Mouse (Mus musculus): ENCODE results near the gene Samd10. TPM values are rescaled to one million over a fixed set of nuclear protein-coding genes. Genes with fewer than 3 reads are reported as not detected.

Samd10 gene
- total and polyA plus RNA-seq, 2 experiments, result 0.55 to 4.6 TPM

DNA sequence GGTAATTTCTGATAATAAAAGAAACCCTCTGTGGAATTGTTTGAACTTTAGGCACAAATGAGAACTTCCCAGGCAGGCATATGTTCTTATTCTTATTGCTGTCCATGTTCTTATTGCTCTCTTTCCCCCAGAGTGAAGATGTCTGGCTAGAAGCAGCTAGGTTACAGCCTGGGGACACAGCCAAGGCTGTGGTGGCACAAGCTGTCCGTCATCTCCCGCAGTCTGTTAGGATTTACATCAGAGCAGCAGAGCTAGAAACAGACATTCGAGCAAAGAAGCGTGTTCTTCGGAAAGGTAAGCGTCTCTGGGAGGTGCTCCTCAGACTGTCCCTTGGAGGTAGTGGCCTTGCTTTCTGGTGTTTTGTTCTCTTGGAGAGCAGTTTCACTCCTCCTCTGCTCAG, 33.6 kb upstream of the Samd10 start:
- Histone ChIP-seq H3K4me3 (ENCODE audit: insufficient read depth, low read depth, low read length) (no peak overlapping the region), H3K27me3 (ENCODE audit: control insufficient read depth, insufficient read depth, low read length) (no peaks in the 10 kb centered on the region), H3K4me1 (ENCODE audit: control insufficient read depth, insufficient read depth, low read length) (peaks cover 10% of the 10 kb centered on the region), H3K27ac (replicated peaks; ENCODE audit: insufficient read depth, low read depth, low read length) (no peak overlapping the region), H3K36me3 (ENCODE audit: control insufficient read depth, insufficient read depth, low read length) (peaks cover 68% of the 10 kb centered on the region), H3K79me2 (ENCODE audit: control insufficient read depth, insufficient read depth, low read length) (peaks cover 8% of the 10 kb centered on the region; the same call in 1 of the 2 replicates), H3K9ac (ENCODE audit: low read depth, low read length) (no peak overlapping the region)
- 93% methylated on average over 6 of the region's 6 CpGs for WGBS
- TF ChIP-seq CTCF (IDR thresholded peaks at IDR 0.05; ENCODE audit: low read depth, low read length), result no peak
- DNase-seq (ENCODE audit: extremely low read depth, low read depth, low spot score), result no peak

DNA sequence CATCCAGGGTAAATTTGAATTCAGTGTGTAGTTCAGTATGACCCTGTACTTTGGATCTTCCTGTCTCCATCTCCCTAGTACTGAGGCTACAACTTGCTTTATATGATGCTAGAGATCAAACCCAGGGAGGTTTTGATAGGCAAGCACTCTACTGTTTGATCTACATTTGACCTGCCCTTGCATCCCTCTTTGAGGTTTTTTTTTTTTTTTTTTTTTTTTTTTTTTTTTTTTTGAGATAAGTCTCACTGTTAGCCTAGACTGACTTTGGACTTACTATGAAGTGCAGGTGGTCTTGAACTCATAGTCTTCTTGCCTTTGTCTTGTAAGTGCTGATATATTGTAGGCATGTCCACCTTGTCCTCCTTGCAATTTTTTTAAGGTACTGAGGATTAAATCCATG, 29.5 kb upstream of the Samd10 start:
- H3K4me1 ChIP-seq (ENCODE audit: control insufficient read depth, insufficient read depth, low read length), result peaks cover 4% of the 10 kb centered on the region; the same call in 1 of the 2 replicates
- no peak overlapping the region for H3K9ac ChIP-seq (ENCODE audit: low read depth, low read length)
- TF ChIP-seq CTCF (IDR thresholded peaks at IDR 0.05; ENCODE audit: low read depth, low read length) (no peak), POLR2A (IDR thresholded peaks at IDR 0.05; ENCODE audit: extremely low read depth, insufficient read depth, low read length) (no peak)
- no peak for DNase-seq (ENCODE audit: extremely low read depth, low read depth, low spot score)
- H3K36me3 ChIP-seq (ENCODE audit: control insufficient read depth, insufficient read depth, low read length), result peaks cover 54% of the 10 kb centered on the region
- no peak overlapping the region for H3K4me3 ChIP-seq (ENCODE audit: insufficient read depth, low read depth, low read length)
- no peaks in the 10 kb centered on the region for H3K27me3 ChIP-seq (ENCODE audit: control insufficient read depth, insufficient read depth, low read length)
- H3K79me2 ChIP-seq (ENCODE audit: control insufficient read depth, insufficient read depth, low read length), result peaks cover 10% of the 10 kb centered on the region; the same call in 1 of the 2 replicates
- no peak overlapping the region for H3K27ac ChIP-seq (replicated peaks; ENCODE audit: insufficient read depth, low read depth, low read length)

DNA sequence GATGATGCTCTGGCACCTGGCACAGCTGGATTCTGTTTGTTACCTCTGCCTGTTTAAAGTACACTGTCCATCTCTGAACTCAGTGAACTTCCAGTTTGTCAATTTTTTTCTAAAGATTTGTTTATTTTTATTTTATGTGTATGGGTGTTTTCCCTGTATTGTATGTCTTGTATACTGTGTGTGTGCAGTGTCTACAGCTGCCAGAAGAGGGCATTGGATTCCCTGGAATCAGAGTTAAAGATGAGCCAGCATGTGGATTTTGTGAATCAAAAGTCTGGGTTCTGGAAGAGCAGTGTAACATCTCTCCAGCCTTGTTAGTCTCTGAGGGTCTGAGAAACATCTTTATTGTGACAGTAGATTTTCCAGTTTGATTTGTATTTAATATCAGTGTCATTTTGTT, 24.4 kb upstream of the Samd10 start:
- Histone ChIP-seq H3K27ac (replicated peaks; ENCODE audit: insufficient read depth, low read depth, low read length) (no peak overlapping the region), H3K36me3 (ENCODE audit: control insufficient read depth, insufficient read depth, low read length) (peaks cover 63% of the 10 kb centered on the region), H3K9ac (ENCODE audit: low read depth, low read length) (no peak overlapping the region), H3K4me1 (ENCODE audit: control insufficient read depth, insufficient read depth, low read length) (peaks cover 9% of the 10 kb centered on the region; the same call in 1 of the 2 replicates), H3K27me3 (ENCODE audit: control insufficient read depth, insufficient read depth, low read length) (no peaks in the 10 kb centered on the region), H3K4me3 (ENCODE audit: insufficient read depth, low read depth, low read length) (no peak overlapping the region), H3K79me2 (ENCODE audit: control insufficient read depth, insufficient read depth, low read length) (peaks cover 15% of the 10 kb centered on the region; the same call in 1 of the 2 replicates)
- TF ChIP-seq CTCF (IDR thresholded peaks at IDR 0.05; ENCODE audit: low read depth, low read length) (no peak), POLR2A (IDR thresholded peaks at IDR 0.05; ENCODE audit: extremely low read depth, insufficient read depth, low read length) (no peak)
- no peak for DNase-seq (ENCODE audit: extremely low read depth, low read depth, low spot score)

DNA sequence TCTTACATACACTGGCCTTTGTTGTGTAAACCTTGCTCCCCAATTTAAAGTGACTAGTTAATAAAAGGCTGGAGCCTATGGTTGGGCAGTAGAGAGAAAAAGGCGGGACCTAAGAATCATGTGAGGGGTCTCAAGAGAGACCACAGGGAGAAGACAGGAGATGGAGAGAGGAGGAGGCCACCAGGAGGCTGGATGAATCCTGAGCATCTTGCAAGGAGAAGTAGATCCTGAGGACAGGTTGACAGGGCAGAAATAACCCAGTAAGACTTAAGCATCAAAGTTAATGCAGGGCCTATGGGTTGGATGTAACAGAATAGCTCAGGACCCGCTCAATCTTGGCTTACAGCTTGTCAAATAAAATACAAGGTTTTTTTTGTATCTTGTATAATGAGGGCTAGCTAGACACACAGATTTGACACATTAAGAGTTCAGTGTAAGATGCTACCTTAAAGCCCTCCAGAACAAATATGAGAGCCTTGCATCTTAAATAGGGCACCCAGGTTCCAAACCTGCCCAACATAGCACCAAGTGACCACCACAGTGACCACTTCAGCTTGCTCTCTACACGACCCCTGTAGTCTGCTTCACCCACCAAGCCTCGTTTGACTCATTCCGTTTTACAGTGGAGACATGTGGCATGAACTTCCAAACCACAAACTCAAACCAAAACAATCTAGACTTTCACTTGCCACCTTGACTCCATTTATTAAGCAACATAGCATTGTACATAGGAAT, 19.9 kb upstream of the Samd10 start:
- DNase-seq (ENCODE audit: extremely low read depth, low read depth, low spot score), result no peak
- peaks cover 54% of the 10 kb centered on the region for H3K36me3 ChIP-seq (ENCODE audit: control insufficient read depth, insufficient read depth, low read length)
- 95% methylated on average over 5 of the region's 5 CpGs for WGBS

DNA sequence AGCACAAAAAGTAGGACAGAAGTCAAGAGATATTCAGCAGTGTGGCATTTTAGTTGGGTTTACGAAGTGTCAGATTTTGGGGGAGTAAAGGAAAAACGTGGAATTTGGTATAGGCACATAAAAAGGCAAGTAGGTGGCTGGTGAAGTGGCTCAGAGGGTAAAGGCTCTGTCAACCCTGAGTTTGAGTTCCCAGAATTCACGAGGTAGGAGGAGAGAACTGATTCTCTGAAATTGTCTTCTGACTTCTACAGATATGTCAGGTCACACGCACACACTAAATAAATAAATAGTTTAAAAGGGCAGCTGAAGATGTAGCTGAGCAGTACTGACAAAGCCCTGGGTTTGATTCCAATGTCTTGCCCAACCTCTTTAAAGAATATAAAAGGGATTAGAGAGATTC, 3.4 kb upstream of the Samd10 start:
- 25% methylated on average over 4 of the region's 4 CpGs for WGBS
- Histone ChIP-seq H3K9ac (ENCODE audit: low read depth, low read length) (no peak overlapping the region), H3K4me3 (ENCODE audit: insufficient read depth, low read depth, low read length) (no peak overlapping the region), H3K27ac (replicated peaks; ENCODE audit: insufficient read depth, low read depth, low read length) (peak overlapping the region; percentile 83; the same call in 1 of the 2 replicates), H3K27me3 (ENCODE audit: control insufficient read depth, insufficient read depth, low read length) (no peaks in the 10 kb centered on the region), H3K79me2 (ENCODE audit: control insufficient read depth, insufficient read depth, low read length) (peaks cover 9% of the 10 kb centered on the region; the same call in 1 of the 2 replicates), H3K36me3 (ENCODE audit: control insufficient read depth, insufficient read depth, low read length) (peaks cover 6% of the 10 kb centered on the region; the same call in 1 of the 2 replicates), H3K4me1 (ENCODE audit: control insufficient read depth, insufficient read depth, low read length) (peaks cover 5% of the 10 kb centered on the region)
- TF ChIP-seq CTCF (IDR thresholded peaks at IDR 0.05; ENCODE audit: low read depth, low read length) (no peak), POLR2A (IDR thresholded peaks at IDR 0.05; ENCODE audit: extremely low read depth, insufficient read depth, low read length) (no peak)
- DNase-seq (ENCODE audit: extremely low read depth, low read depth, low spot score), result no peak

More for the DNA sequence above, 19.9 kb upstream of the Samd10 start:
- TF ChIP-seq CTCF (IDR thresholded peaks at IDR 0.05; ENCODE audit: low read depth, low read length) (no peak), POLR2A (IDR thresholded peaks at IDR 0.05; ENCODE audit: extremely low read depth, insufficient read depth, low read length) (no peak)
- Histone ChIP-seq H3K4me3 (ENCODE audit: insufficient read depth, low read depth, low read length) (no peak overlapping the region), H3K4me1 (ENCODE audit: control insufficient read depth, insufficient read depth, low read length) (peaks cover 26% of the 10 kb centered on the region), H3K27ac (replicated peaks; ENCODE audit: insufficient read depth, low read depth, low read length) (no peak overlapping the region), H3K79me2 (ENCODE audit: control insufficient read depth, insufficient read depth, low read length) (peaks cover 15% of the 10 kb centered on the region), H3K27me3 (ENCODE audit: control insufficient read depth, insufficient read depth, low read length) (no peaks in the 10 kb centered on the region), H3K9ac (ENCODE audit: low read depth, low read length) (no peak overlapping the region)

DNA sequence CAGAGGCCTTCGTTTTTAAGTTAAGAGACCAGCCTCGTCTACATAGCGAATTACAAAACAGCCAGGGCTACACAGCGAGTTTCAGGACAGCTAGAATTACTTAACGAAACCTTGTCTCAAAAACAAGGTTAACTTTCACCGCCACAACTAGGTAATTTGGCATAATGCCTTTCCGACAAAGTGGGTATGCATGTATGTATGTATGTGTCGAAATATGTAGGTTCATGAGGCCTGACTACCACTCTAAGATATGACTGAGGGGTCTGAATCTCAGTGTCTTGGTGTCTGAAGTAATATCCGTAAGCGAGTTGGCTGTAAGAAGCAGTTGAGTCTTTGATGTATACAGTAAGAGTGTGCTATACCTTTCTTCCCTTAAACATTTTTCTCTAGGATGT, 2.7 kb upstream of the Samd10 start:
- peaks cover 6% of the 10 kb centered on the region; the same call in 1 of the 2 replicates for H3K36me3 ChIP-seq (ENCODE audit: control insufficient read depth, insufficient read depth, low read length)
- DNase-seq (ENCODE audit: extremely low read depth, low read depth, low spot score), result no peak
- TF ChIP-seq CTCF (IDR thresholded peaks at IDR 0.05; ENCODE audit: low read depth, low read length) (no peak), POLR2A (IDR thresholded peaks at IDR 0.05; ENCODE audit: extremely low read depth, insufficient read depth, low read length) (no peak)
- peaks cover 9% of the 10 kb centered on the region; the same call in 1 of the 2 replicates for H3K79me2 ChIP-seq (ENCODE audit: control insufficient read depth, insufficient read depth, low read length)
- no peaks in the 10 kb centered on the region for H3K27me3 ChIP-seq (ENCODE audit: control insufficient read depth, insufficient read depth, low read length)
- H3K4me1 ChIP-seq (ENCODE audit: control insufficient read depth, insufficient read depth, low read length), result peaks cover 5% of the 10 kb centered on the region
- H3K27ac ChIP-seq (replicated peaks; ENCODE audit: insufficient read depth, low read depth, low read length), result peak overlapping the region; percentile 83; the same call in 1 of the 2 replicates
- peak overlapping the region; percentile 93 for H3K9ac ChIP-seq (ENCODE audit: low read depth, low read length)
- peak overlapping the region; percentile 94 for H3K4me3 ChIP-seq (ENCODE audit: insufficient read depth, low read depth, low read length)
- 16% methylated on average over 10 of the region's 10 CpGs for WGBS

All from liver, adult 2 months (tissue).